Mouse (Mus musculus): ENCODE results near the gene Olfr1471.

DNA sequence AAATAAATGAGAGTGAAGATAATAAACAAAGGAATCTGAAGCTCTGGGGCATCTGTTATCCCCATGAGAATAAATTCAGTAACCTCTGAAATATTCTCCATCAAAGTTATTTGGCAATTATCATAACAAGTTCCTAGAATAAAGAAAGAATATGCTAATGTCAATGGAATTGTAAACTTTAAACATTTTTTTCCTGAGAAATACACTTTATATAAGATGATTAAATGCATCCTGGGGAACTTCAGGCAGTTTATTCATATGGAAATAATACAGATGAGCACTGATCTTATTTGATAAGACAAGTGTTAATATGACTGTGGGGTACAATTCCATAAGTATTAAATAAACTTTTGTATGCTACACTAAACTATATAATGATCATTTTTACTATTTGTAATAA lies 36.9 kb downstream of the Olfr1471 start, which contains the start of gene Olfr1475:
- TF ChIP-seq CTCF (IDR thresholded peaks at IDR 0.05; ENCODE audit: low read depth, low read length): no peak
- no peak for TF ChIP-seq POLR2A (IDR thresholded peaks at IDR 0.05; ENCODE audit: borderline replicate concordance, low read depth, low read length)

All from bone marrow macrophage, adult 2 months (primary cell).